Mouse (Mus musculus) gastrocnemius, adult 8-10 months (tissue): Measurements from ENCODE around the gene Ift81. TPM values are rescaled to one million over a fixed set of nuclear protein-coding genes. Genes with fewer than 3 reads are reported as not detected.

Experiments used
- DNase-seq, 2 experiments: peaks; one replicate each; pipeline ENCODE4 v3.0.0; 2022; ENCODE audit warnings: low spot score in 2 of 2
- total RNA-seq, 4 experiments: library from RNA; stranded (reverse); gene quantifications; 2 replicates each; pipeline ENCODE4 v1.2.4; 2022

Ift81 gene
- total RNA-seq, 4 experiments from 2014 or later = 3.4 to 9.1 (median 5.9) TPM

DNA sequence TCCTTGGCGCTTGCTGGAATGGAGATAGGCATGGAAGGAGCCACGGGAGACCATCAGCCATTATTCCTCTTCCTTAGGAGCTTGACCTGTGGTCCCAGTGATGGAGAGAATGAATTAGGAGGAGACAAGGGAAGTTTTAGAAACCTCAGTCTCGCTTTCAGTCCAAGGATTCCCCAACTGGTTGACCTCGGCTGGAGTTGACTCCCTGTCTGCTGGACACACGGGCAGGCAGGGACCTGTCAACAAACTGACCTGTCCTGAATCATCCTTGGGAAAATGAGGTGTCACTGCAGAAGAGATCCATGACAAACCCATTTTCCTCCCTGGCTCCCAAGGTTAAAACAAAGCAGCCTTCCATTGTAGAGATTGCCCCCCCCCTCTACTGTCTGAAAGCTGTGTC lies 97.4 kb downstream of the Ift81 start:
- DNase-seq = no peak

GRCm38 (mm10) chr5:122516029-122516730 lies 98.1 kb downstream of the Ift81 start:
- no peak for DNase-seq

DNA sequence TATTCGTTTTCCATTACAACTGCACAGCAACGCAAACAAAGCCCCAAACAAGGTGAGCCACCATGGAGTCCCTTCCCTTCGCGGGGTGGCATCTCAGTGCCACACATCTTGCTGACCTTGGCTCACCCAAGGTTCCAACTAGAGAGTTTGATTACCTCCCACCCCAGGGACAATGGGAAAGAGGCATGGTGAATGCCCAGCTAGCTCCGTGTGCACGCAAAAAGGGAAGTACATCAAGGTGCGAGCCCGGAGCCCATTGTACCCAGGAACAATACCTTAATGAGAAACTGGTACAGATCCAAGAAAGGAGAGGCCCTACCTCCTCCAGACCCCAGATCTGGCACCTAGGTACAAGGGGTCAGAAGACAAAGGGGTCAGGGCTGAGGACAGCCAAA lies 100.2 kb downstream of the Ift81 start:
- DNase-seq = no peak

GRCm38 (mm10) chr5:122513421-122514126 lies 100.7 kb downstream of the Ift81 start:
- DNase-seq = no peak

- no peak for DNase-seq
These were observed 102.3 kb downstream of the Ift81 start for GRCm38 (mm10) chr5:122512011-122512410.

DNA sequence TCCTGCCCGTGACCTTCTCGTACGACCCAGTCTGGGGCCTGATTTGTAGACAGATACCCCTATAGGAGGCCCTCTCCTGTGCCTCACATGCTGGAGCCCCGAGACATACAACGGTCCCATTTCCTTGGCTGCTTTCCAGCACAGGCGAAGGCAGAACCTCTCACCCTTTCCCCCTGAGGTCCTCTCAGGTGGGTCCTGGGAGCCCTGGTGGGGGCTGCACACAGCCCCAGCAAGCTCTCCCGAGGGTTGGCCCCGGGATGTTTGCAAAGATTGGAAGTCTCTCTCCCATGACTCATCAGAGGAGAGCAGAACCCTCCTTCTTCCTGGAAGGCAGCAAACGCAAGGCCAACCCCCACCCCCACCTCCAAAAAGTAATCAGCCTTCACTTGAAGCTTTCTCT lies 102.9 kb downstream of the Ift81 start:
- DNase-seq = no peak

GRCm38 (mm10) chr5:122510651-122511157 lies 103.6 kb downstream of the Ift81 start:
- no peak for DNase-seq

DNA sequence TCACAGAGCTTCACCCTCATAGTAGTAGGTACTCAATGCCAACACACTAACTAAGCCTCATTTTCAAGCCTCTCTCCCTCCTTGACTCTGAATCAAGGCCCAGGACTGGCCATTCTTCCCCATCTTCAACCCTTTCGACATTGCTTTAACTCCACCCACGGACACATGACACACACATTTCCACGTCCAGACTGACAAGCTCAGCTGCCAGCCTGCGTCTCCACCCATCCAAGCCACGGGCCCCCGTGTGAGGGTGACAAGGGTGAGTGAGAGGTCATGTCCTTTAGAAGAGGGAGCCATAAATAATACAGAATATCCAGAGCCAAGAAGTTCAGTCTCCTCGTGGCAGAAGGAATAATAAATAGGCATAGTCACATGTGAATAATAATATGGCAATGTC lies 104.7 kb downstream of the Ift81 start:
- DNase-seq = no peak

GRCm38 (mm10) chr5:122508861-122509306 lies 105.4 kb downstream of the Ift81 start:
- DNase-seq = no peak

- no peak for DNase-seq
These were observed 106.9 kb downstream of the Ift81 start for GRCm38 (mm10) chr5:122507396-122507795.

DNA sequence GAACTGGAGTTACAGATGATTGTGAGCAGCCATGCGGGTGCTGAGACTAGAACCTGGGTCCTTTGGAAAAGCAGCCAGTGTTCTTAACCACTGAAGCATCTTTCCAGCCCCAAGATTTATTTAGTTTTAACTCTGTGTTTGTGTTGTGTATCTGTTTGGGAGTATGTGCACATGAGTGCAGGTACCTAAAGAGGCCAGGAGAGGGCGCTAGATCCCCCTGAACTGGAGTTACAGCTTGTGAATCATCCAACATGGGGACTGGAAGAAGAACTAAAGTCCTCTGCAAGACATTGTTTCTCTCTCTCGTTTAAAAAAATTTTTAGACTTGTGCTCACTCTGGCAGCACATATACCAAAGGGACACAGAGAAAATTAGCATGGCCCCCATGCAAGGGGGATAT lies 107.9 kb downstream of the Ift81 start:
- DNase-seq = no peak

GRCm38 (mm10) chr5:122505554-122505953 lies 108.8 kb downstream of the Ift81 start:
- DNase-seq = no peak

DNA sequence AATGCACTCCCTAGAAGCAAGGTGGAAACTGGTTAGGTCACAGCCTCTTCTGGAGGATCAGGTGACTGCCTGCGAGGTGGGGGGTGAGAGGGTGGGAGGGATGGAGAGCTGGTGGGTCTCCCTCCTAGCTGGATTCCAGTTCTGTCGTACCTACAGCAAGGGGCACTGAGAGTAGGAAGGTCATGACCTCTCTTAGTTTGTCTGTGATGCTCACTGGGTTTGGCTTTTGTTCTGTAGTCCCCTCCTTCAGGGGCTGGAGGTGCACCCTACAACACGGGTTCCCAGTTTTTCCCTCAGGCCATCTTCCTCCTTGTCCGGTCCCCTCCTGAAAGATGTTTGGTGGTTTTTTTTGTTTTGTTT lies 110.6 kb downstream of the Ift81 start:
- DNase-seq = no peak

DNA sequence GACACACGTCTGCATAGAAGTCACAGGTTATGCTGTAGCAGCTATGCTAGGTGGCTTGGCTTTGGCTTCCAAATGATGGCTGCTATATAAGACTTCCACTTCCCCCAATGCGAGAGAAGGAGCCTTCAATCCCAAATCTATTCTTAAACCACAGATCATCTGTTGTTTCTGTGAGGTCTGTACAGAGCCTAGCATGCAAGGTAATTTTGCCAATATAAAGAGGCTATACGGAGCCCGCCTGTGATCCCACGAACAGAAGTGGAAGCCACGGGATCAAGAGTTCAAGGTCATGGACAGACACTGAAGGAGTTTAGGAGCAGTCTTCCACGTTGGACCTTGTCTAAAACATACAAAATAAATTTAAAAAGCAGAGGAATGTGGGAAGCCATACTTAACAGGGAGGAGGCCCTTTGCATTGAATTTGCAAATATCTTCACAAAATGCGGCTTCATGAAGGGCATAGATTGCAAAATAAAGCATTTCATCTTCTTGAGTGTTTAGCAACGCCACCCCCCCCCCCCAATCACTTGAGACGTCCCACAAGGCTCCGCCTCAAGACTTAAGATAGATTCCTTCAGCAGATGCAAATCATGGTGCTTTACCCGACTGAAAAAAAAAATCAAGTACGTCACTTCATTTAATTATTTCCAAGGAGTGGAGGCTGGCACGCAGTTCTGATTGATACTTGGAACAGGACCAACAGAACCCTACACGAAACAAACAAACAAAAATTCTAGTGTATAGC lies 111.1 kb downstream of the Ift81 start:
- DNase-seq = no peak

- peak; percentile 80 to 84 for DNase-seq
These were observed 112.0 kb downstream of the Ift81 start, which contains the start of gene Atp2a2 for GRCm38 (mm10) chr5:122502077-122502941. Gene Atp2a2, minus strand, starts transcription at chr5:122502225.

DNA sequence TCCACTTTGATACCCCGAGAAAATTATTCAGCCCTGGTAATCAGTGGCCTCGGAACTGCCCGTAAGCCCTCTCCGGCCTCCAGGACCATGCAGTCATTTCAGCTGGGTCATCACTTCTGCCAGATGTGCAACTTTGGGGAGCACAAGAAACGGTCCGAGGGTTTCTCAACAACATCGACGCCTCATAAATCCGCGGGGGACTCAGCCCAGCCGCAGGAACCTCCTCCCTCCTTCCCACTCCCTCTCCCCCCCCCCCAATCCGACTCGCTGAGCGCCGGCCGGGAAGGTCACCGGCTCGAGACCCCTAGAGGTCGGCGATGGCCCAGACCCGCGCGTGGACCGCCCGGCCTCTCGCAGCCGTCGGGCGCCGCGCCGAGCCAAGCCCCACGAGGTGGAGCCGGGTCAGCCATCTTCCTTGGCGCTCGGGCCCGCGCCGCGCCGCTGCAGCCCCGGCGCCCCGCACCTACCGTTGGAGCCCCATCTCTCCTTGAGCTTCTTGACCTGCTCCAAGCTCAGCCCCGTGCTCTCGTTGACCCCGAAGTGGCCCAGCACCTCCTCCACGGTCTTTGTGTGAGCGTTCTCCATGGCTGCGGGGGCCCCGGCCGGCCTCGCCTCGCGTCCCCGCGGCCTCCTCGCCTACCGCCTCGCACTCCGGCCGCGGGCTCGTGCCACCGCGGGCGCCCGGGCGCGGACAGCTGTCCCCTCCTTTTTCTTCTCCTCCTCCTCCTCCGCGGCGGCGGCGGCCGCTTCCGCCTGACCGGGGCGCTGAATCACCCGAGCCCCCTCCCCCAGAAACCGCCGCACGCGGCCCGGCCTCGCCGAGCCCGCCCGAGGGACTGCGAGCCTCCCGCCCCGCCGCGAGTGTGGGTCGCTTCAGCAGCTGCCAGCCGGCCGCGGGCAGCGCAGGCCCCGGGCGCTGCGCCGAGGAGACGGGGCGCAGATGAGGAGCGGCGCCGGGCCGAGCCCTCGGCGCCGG lies 112.9 kb downstream of the Ift81 start:
- peak in 1 of 2 experiments; percentile 48 for DNase-seq

DNA sequence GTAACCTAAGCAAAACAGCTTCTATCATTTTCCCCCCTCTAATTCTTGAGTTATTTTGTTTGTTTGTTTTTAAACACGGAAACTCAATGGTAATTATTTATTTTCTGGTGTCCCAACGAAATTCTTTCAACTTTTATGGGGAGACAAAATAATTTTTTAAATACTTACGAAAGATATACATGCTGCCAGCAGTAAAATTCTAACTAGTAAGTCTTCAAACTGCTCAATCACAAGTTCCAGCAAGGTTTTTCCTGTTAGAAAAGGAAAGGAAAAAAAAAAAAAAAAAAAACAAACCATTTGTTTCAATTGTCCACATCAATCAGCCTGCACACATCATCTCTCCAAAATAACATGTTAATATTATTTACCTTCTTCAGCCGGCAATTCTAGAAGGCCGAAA lies 113.8 kb downstream of the Ift81 start:
- no peak for DNase-seq
